Mouse (Mus musculus): ENCODE measurements around the gene Slc10a1.

DNA sequence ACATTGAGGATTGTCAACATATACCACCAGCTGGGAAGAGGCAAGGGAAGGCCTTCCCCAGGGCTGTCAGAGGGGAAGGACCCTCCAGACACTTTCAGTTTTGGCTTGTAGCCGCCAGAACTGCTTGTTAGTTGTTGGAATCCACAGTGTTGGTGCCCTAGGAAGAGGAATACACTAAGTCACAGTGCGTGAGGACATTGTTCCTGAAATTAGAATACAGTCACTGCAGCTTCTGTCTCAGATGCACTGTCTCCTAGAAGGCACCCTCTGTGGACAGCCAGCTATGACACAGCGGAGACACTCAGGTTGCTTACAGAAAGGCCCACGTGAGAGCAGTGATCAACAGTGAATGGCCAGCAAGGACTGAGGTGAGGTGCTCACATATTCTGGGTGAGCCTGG, 29.3 kb downstream of the Slc10a1 start:
- no peak for TF ChIP-seq CTCF (IDR thresholded peaks at IDR 0.05; ENCODE audit: borderline replicate concordance, extremely low read depth, insufficient read depth, insufficient read length)
- TF ChIP-seq POLR2A (IDR thresholded peaks at IDR 0.05; ENCODE audit: borderline replicate concordance, extremely low read depth, insufficient read depth, insufficient read length, poor library complexity, severe bottlenecking) = no peak

Measured in brain, embryonic 14.5 days (tissue).